Mouse (Mus musculus) liver, adult 2 months (tissue): ENCODE results near the gene Dennd2d.

Source experiments
- CTCF ChIP-seq: fragments of 200-500 bp; IDR thresholded peaks from 2 replicates; pipeline ENCODE4 v1.5.1; 2011; ENCODE audit warnings: low read depth, low read length, control low read depth
- POLR2A ChIP-seq: fragments of 200-500 bp; IDR thresholded peaks from 2 replicates; pipeline ENCODE4 v1.6.1; 2011; ENCODE audit warnings: low read length, control low read depth; ENCODE audit not compliant: insufficient read depth; ENCODE audit errors: extremely low read depth

GRCm38 (mm10) chr3:106462059-106462470 lies 20.1 kb upstream of the Dennd2d start:
- TF ChIP-seq CTCF: no peak
- TF ChIP-seq POLR2A: no peak
